Comparison of ENCODE assay signal across 26 mouse cellular contexts in genomic region chr5:76627770-76628169, GRCm38 (mm10). TPM values are rescaled to one million over a fixed set of nuclear protein-coding genes. Genes with fewer than 3 reads are reported as not detected.
DNase-seq lines count a peak whose midpoint lies in the region; ATAC-seq and TF ChIP-seq lines count a peak whose summit lies in the region.
"Had no signal": no experiment of that assay in that cellular context is flagged by ENCODE, and none has a peak within 500 bp of the region (broad histone marks: within the 10 kb centered on the region; RNA-seq: fewer than 3 reads in every experiment).

No protein-coding gene starts in this region.

- H3K4me2 ChIP-seq in lung, embryonic 15.5 days, result no peak overlapping the region
- H3K4me2 ChIP-seq: embryonic facial prominence, embryonic 15.5 days; forebrain, embryonic 12.5 days; heart, embryonic 15.5 days; intestine, embryonic 15.5 days; midbrain, embryonic 11.5 days; neural tube, embryonic 12.5 days had no signal

- H3K9me3 ChIP-seq in lung, embryonic 15.5 days, result no peaks in the 10 kb centered on the region
- no peaks in the 10 kb centered on the region for H3K9me3 ChIP-seq in MEL (replicated peaks; ENCODE audit: insufficient read depth, low read length)
- H3K9me3 ChIP-seq: embryonic facial prominence, embryonic 10.5 days; embryonic facial prominence, embryonic 15.5 days; forebrain, embryonic 12.5 days; heart, embryonic 10.5 days; heart, embryonic 15.5 days; intestine, embryonic 15.5 days; neural tube, embryonic 12.5 days had no signal

- H3K27ac ChIP-seq in lung, embryonic 15.5 days, result no peak overlapping the region
- 0 out of 2 replicates have a peak overlapping the region, but pooled peaks have one; percentile 6 for H3K27ac ChIP-seq in MEL (ENCODE audit: control insufficient read depth, low read depth, low read length)
- H3K27ac ChIP-seq: embryonic facial prominence, embryonic 10.5 days; embryonic facial prominence, embryonic 15.5 days; forebrain, embryonic 12.5 days; heart, embryonic 10.5 days; heart, embryonic 15.5 days; intestine, embryonic 15.5 days; neural tube, embryonic 12.5 days had no signal

- TF ChIP-seq RAD21 in MEL (IDR thresholded peaks at IDR 0.05; ENCODE audit: low read depth, low read length), result no peak

- H3K4me1 ChIP-seq in lung, embryonic 15.5 days, result no peaks in the 10 kb centered on the region
- H3K4me1 ChIP-seq in MEL (ENCODE audit: control insufficient read depth in 1 of 2, insufficient read depth in 2 of 2, low read length in 2 of 2), result peaks cover 3 to 10% of the 10 kb centered on the region in 2 experiments; a peak in 3 of 4 replicates
- H3K4me1 ChIP-seq: embryonic facial prominence, embryonic 10.5 days; embryonic facial prominence, embryonic 15.5 days; forebrain, embryonic 12.5 days; heart, embryonic 10.5 days; heart, embryonic 15.5 days; intestine, embryonic 15.5 days; neural tube, embryonic 12.5 days had no signal

- TF ChIP-seq CTCF in MEL (IDR thresholded peaks at IDR 0.05 in 2 of 3, conservative IDR thresholded peaks at IDR 0.05 in 1 of 3; ENCODE audit: control insufficient read depth in 1 of 3, insufficient read depth in 1 of 3, low read depth in 2 of 3, low read length in 3 of 3, poor library complexity in 1 of 3, severe bottlenecking in 1 of 3), result no peak

- peaks cover 31% of the 10 kb centered on the region for H3K36me3 ChIP-seq in lung, embryonic 15.5 days
- peaks cover 3 to 16% of the 10 kb centered on the region in 2 experiments for H3K36me3 ChIP-seq in MEL (ENCODE audit: control insufficient read depth in 1 of 2, insufficient read depth in 2 of 2, low read length in 2 of 2)

- 49% methylated on average over 1 of the region's 1 CpGs for WGBS in lung, embryonic 15.5 days

- DNase-seq in lung, postnatal 10 days, result no peak
- peak; percentile 62 for DNase-seq in MEL (ENCODE audit: low read depth, low spot score)
- DNase-seq in left cerebral cortex, adult 18-20 months (ENCODE audit: low spot score in 2 of 2), result no peak
- no peak for DNase-seq in urinary bladder, postnatal 10 days (ENCODE audit: low spot score)
- DNase-seq: adrenal gland, postnatal 25 days; cerebellum, adult 2 months; cerebellum, postnatal 14 days; gastrocnemius, postnatal 10 days; kidney, adult 2 months; kidney, postnatal 4 days; thymus, adult 2 months; thymus, postnatal 36 days had no signal

- no peaks in the 10 kb centered on the region for H3K27me3 ChIP-seq in lung, embryonic 15.5 days
- no peaks in the 10 kb centered on the region for H3K27me3 ChIP-seq in MEL (ENCODE audit: control insufficient read depth in 1 of 2, insufficient read depth in 2 of 2, low read length in 2 of 2)
- H3K27me3 ChIP-seq: CH12.LX; embryonic facial prominence, embryonic 15.5 days; forebrain, embryonic 12.5 days; heart, embryonic 15.5 days; intestine, embryonic 15.5 days; neural tube, embryonic 12.5 days had no signal

- no peak for TF ChIP-seq POLR2A in MEL (IDR thresholded peaks at IDR 0.05; ENCODE audit: control insufficient read depth in 1 of 2, insufficient read depth in 1 of 2, low read depth in 1 of 2, low read length in 2 of 2, poor library complexity in 1 of 2)

- TF ChIP-seq EP300 in MEL (IDR thresholded peaks at IDR 0.05; ENCODE audit: low read depth in 1 of 2, low read length in 2 of 2), result peak; percentile 61 to 76; a peak in 3 of 4 replicates

- no peak overlapping the region for H3K4me3 ChIP-seq in lung, embryonic 15.5 days
- H3K4me3 ChIP-seq in MEL (ENCODE audit: control insufficient read depth in 1 of 2, insufficient read depth in 1 of 2, low read depth in 2 of 2, low read length in 2 of 2), result no peak overlapping the region
- H3K4me3 ChIP-seq: embryonic facial prominence, embryonic 10.5 days; embryonic facial prominence, embryonic 15.5 days; forebrain, embryonic 12.5 days; heart, embryonic 10.5 days; heart, embryonic 15.5 days; intestine, embryonic 15.5 days; myocyte; neural tube, embryonic 12.5 days had no signal

- ATAC-seq in lung, embryonic 15.5 days (ENCODE audit: borderline replicate concordance, extremely low read depth, low FRiP score, low TSS enrichment), result peak; percentile 49
- ATAC-seq in common myeloid progenitor, adult 5-6 weeks (replicated peaks; ENCODE audit: low read depth, poor library complexity, severe bottlenecking), result peak; percentile 45; the same call in 1 of the 2 replicates
- peak; percentile 74 for ATAC-seq in megakaryocyte progenitor cell, adult 5-6 weeks (replicated peaks; ENCODE audit: poor library complexity)
- ATAC-seq: hindbrain, embryonic 16.5 days; intestine, embryonic 15.5 days had no signal

- H3K79me2 ChIP-seq in MEL (ENCODE audit: control insufficient read depth, insufficient read depth, low read length, poor library complexity), result no peaks in the 10 kb centered on the region

- H3K9ac ChIP-seq in lung, embryonic 15.5 days, result no peak overlapping the region
- no peak overlapping the region for H3K9ac ChIP-seq in MEL (ENCODE audit: control insufficient read depth, low read depth, low read length, poor library complexity, severe bottlenecking)
- H3K9ac ChIP-seq: embryonic facial prominence, embryonic 15.5 days; forebrain, embryonic 12.5 days; heart, embryonic 15.5 days; intestine, embryonic 15.5 days; neural tube, embryonic 12.5 days had no signal

TF ChIP-seq in MEL, 35 proteins besides CTCF, POLR2A, EP300 and RAD21:
- TF ChIP-seq ETS1 (IDR thresholded peaks at IDR 0.05; ENCODE audit: low read depth, low read length) (peak; percentile 59), CHD2 (IDR thresholded peaks at IDR 0.05; ENCODE audit: low read length) (no peak), SMC3 (IDR thresholded peaks at IDR 0.05; ENCODE audit: low read depth, low read length) (0 out of 2 replicates have a peak, but pooled peaks have one; percentile 1), GATA1 (IDR thresholded peaks at IDR 0.05; ENCODE audit: low read depth, low read length) (peak; percentile 68; the same call in 1 of the 2 replicates), RCOR1 (IDR thresholded peaks at IDR 0.05; ENCODE audit: low read depth, low read length) (peak; percentile 80), MAX (IDR thresholded peaks at IDR 0.05; ENCODE audit: low read length) (0 out of 2 replicates have a peak, but pooled peaks have one; percentile 18), ZMIZ1 (IDR thresholded peaks at IDR 0.05; ENCODE audit: low read depth, low read length) (no peak), TAL1 (IDR thresholded peaks at IDR 0.05; ENCODE audit: low read length) (peak; percentile 30), TCF12 (IDR thresholded peaks at IDR 0.05; ENCODE audit: low read depth, low read length) (peak; percentile 84)

RNA-seq across cellular contexts. Expression of gene C530008M17Rik, which starts 28.5 kb away (rescaled TPM):
- 12.2 TPM in 2 replicates for polyA plus RNA-seq in lung, embryonic 15.5 days (2015; fragmentation: Nextera tagmentation; extraction: Ambion mirVana)
- 2.1 and 3.2 TPM in 2 replicates for total RNA-seq in MEL (2012; rRNA removed)
- 10 to 100 TPM in 1 of 2 experiments, not detected in 1; 10.6 TPM for polyA plus RNA-seq in MEL (2012; ENCODE audit: insufficient read depth in 1 of 2, insufficient read length in 2 of 2, low read depth in 1 of 2, low replicate concordance in 2 of 2, missing spikeins in 1 of 2)
- total RNA-seq in common myeloid progenitor, adult 5-6 weeks (2017), result 6.8 and 10.1 TPM in 2 replicates
- 2.9 and 3.7 TPM in 2 replicates for total RNA-seq in megakaryocyte progenitor cell, adult 5-6 weeks (2015)
- total RNA-seq in megakaryocyte progenitor cell, adult 5-6 weeks (2017), result 0.21 and 1.3 TPM in 2 replicates
- 10 to 100 TPM; 49.9 to 57.4 TPM for total RNA-seq in left cerebral cortex, adult 18-20 months (2021)

RNA-seq across cellular contexts. Expression of gene Cep135, which starts 39.3 kb away (rescaled TPM):
- polyA plus RNA-seq in lung, embryonic 15.5 days (2015; fragmentation: Nextera tagmentation; extraction: Ambion mirVana), result 8.5 and 9.1 TPM in 2 replicates
- 9.3 and 9.7 TPM in 2 replicates for total RNA-seq in MEL (2012; rRNA removed)
- 1 to 10 TPM in 1 of 2 experiments, not detected in 1; 9.2 TPM for polyA plus RNA-seq in MEL (2012; ENCODE audit: insufficient read depth in 1 of 2, insufficient read length in 2 of 2, low read depth in 1 of 2, low replicate concordance in 2 of 2, missing spikeins in 1 of 2)
- total RNA-seq in common myeloid progenitor, adult 5-6 weeks (2017), result 17.0 and 21.8 TPM in 2 replicates
- total RNA-seq in megakaryocyte progenitor cell, adult 5-6 weeks (2015), result 9.6 and 10.2 TPM in 2 replicates
- total RNA-seq in megakaryocyte progenitor cell, adult 5-6 weeks (2017), result 13.7 and 17.4 TPM in 2 replicates
- 1 to 10 TPM; 5.4 to 7.2 TPM for total RNA-seq in left cerebral cortex, adult 18-20 months (2021)
